In the genomic region with DNA sequence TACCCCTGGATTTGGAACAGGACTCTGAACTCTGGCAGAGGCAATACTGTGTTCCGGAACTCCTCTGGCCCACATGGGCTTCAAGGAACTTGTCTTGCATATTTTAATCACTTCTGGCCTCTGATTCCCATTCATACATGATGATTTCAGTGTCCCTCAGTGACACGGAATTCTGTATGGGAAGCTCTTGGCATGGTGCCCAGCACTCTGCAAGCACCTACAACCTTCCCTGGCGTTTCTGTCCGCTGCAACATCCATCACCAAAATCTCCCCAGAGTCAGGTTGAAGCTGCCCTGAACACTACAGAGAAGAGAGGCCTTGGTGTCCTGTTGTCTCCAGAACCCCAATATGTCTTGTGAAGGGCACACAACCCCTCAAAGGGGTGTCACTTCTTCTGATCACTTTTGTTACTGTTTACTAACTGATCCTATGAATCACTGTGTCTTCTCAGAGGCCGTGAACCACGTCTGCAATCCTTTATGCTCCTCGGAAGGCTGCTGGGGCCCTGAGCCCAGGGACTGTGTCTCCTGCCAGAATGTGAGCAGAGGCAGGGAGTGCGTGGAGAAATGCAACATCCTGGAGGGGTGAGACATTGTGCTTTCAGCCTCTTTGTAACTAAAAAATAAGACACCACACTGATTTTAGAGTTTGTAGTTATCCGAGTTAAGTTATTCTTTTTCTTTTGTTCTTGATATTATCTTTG, we compare ENCODE assay signal across 11 mouse cellular contexts.
A peak's percentile ranks its signal among the peaks of the same experiment; 100 is the strongest.
DNase-seq lines count a peak whose midpoint lies in the region; ATAC-seq lines count a peak whose summit lies in the region.
"Had no signal": no experiment of that assay in that cellular context is flagged by ENCODE, and none has a peak within 500 bp of the region (broad histone marks: within the 10 kb centered on the region; RNA-seq: fewer than 3 reads in every experiment).

No protein-coding gene starts in this region.

- DNase-seq in heart, postnatal 4 days: peak; percentile 49
- peak; percentile 47 for DNase-seq in midbrain, embryonic 14.5 days
- peak; percentile 39 to 41 for DNase-seq in adrenal gland, postnatal 36 days
- no peak for DNase-seq in layer of hippocampus, adult 8-10 months (ENCODE audit: low spot score in 2 of 2)
- DNase-seq: right cerebral cortex, postnatal 25 days had no signal

- peaks cover 32% of the 10 kb centered on the region for H3K27me3 ChIP-seq in heart, embryonic 12.5 days (replicated peaks)
- no peaks in the 10 kb centered on the region for H3K27me3 ChIP-seq in midbrain, embryonic 14.5 days (ENCODE audit: control insufficient read depth, insufficient read depth, low read length)
- no peaks in the 10 kb centered on the region for H3K27me3 ChIP-seq in midbrain, embryonic 16.5 days (ENCODE audit: control insufficient read depth, insufficient read depth, low read depth, low read length)
- no peaks in the 10 kb centered on the region for H3K27me3 ChIP-seq in neural tube, embryonic 15.5 days (replicated peaks)

- H3K36me3 ChIP-seq in heart, embryonic 12.5 days: no peaks in the 10 kb centered on the region
- no peaks in the 10 kb centered on the region for H3K36me3 ChIP-seq in midbrain, embryonic 14.5 days (ENCODE audit: control insufficient read depth, insufficient read depth, low read length)
- no peaks in the 10 kb centered on the region for H3K36me3 ChIP-seq in midbrain, embryonic 16.5 days (ENCODE audit: control insufficient read depth, insufficient read depth, low read length)
- no peaks in the 10 kb centered on the region for H3K36me3 ChIP-seq in neural tube, embryonic 15.5 days
- H3K36me3 ChIP-seq: G1E had no signal

- H3K27ac ChIP-seq in heart, embryonic 12.5 days (ENCODE audit: poor library complexity, severe bottlenecking): no peak overlapping the region
- no peak overlapping the region for H3K27ac ChIP-seq in midbrain, embryonic 14.5 days (replicated peaks; ENCODE audit: low read depth, low read length)
- no peak overlapping the region for H3K27ac ChIP-seq in midbrain, embryonic 16.5 days (ENCODE audit: low read length)
- H3K27ac ChIP-seq in neural tube, embryonic 15.5 days (replicated peaks): no peak overlapping the region; the same call in 1 of the 2 replicates
- H3K27ac ChIP-seq: liver, embryonic 14.5 days had no signal

- H3K9ac ChIP-seq in heart, embryonic 12.5 days: no peak overlapping the region
- H3K9ac ChIP-seq in midbrain, embryonic 14.5 days (replicated peaks; ENCODE audit: low read length): no peak overlapping the region
- no peak overlapping the region for H3K9ac ChIP-seq in midbrain, embryonic 16.5 days (ENCODE audit: low read depth, low read length)
- H3K9ac ChIP-seq in neural tube, embryonic 15.5 days (replicated peaks): no peak overlapping the region
- H3K9ac ChIP-seq: liver, embryonic 14.5 days had no signal

- no peaks in the 10 kb centered on the region for H3K4me1 ChIP-seq in heart, embryonic 12.5 days (replicated peaks)
- no peaks in the 10 kb centered on the region for H3K4me1 ChIP-seq in midbrain, embryonic 14.5 days (ENCODE audit: control insufficient read depth, insufficient read depth, low read length)
- H3K4me1 ChIP-seq in midbrain, embryonic 16.5 days (ENCODE audit: control insufficient read depth, insufficient read depth, low read length): no peaks in the 10 kb centered on the region
- H3K4me1 ChIP-seq in neural tube, embryonic 15.5 days: peaks cover 6% of the 10 kb centered on the region; the same call in 1 of the 2 replicates

- no peaks in the 10 kb centered on the region for H3K9me3 ChIP-seq in heart, embryonic 12.5 days (replicated peaks)
- H3K9me3 ChIP-seq in midbrain, embryonic 14.5 days (ENCODE audit: control insufficient read depth, low read length): no peaks in the 10 kb centered on the region
- H3K9me3 ChIP-seq in midbrain, embryonic 16.5 days (replicated peaks; ENCODE audit: control insufficient read depth, low read length, poor library complexity, severe bottlenecking): no peaks in the 10 kb centered on the region
- H3K9me3 ChIP-seq in neural tube, embryonic 15.5 days (replicated peaks): no peaks in the 10 kb centered on the region
- H3K9me3 ChIP-seq: G1E had no signal

- H3K4me3 ChIP-seq in heart, embryonic 12.5 days: no peak overlapping the region
- no peak overlapping the region for H3K4me3 ChIP-seq in midbrain, embryonic 14.5 days (replicated peaks; ENCODE audit: low read depth, low read length)
- H3K4me3 ChIP-seq in midbrain, embryonic 16.5 days (ENCODE audit: low read depth, low read length): no peak overlapping the region
- H3K4me3 ChIP-seq in neural tube, embryonic 15.5 days (replicated peaks): no peak overlapping the region
- H3K4me3 ChIP-seq: erythroblast, embryonic 14.5 days had no signal

- ATAC-seq in heart, embryonic 12.5 days (ENCODE audit: insufficient number of reproducible peaks, low FRiP score): no peak
- no peak for ATAC-seq in midbrain, embryonic 14.5 days (ENCODE audit: low FRiP score, low TSS enrichment)
- ATAC-seq in midbrain, embryonic 16.5 days: no peak
- ATAC-seq in neural tube, embryonic 15.5 days (ENCODE audit: low FRiP score): peak; percentile 8; the same call in 1 of the 2 replicates

- 59% methylated on average over 9 of the region's 9 CpGs for WGBS in heart, embryonic 12.5 days
- WGBS in midbrain, embryonic 14.5 days: 41% methylated on average over 9 of the region's 9 CpGs
- 46% methylated on average over 9 of the region's 9 CpGs for WGBS in midbrain, embryonic 16.5 days
- WGBS in neural tube, embryonic 15.5 days: 37% methylated on average over 9 of the region's 9 CpGs

- H3K4me2 ChIP-seq in heart, embryonic 12.5 days: no peak overlapping the region
- no peak overlapping the region for H3K4me2 ChIP-seq in midbrain, embryonic 14.5 days (ENCODE audit: low read length)
- no peak overlapping the region for H3K4me2 ChIP-seq in midbrain, embryonic 16.5 days (ENCODE audit: low read length)
- no peak overlapping the region for H3K4me2 ChIP-seq in neural tube, embryonic 15.5 days

Comparison
In these comparisons a context has a peak if more than half of its experiments do, and no peak if none do; other contexts are left out.
1. DNase-seq: peak in heart, postnatal 4 days (single experiment), midbrain, embryonic 14.5 days (single experiment) and adrenal gland, postnatal 36 days (2 of 2); none in layer of hippocampus, adult 8-10 months (0 of 2).